Mouse (Mus musculus) intestine, embryonic 16.5 days (tissue): ENCODE measurements around the gene Rdh16f2. TPM values are rescaled to one million over a fixed set of nuclear protein-coding genes. Genes with fewer than 3 reads are reported as not detected.
"Not testable (repeated sequence)": the region's sequence is repeated elsewhere in the genome, so short reads cannot be mapped to it uniquely, and the experiment has no call there.

Experiments used
- ATAC-seq: fragments of 200-750 bp; cut with Nextera tagmentation; 2 replicates; pipeline ENCODE4 v1.8.0; 2017; ENCODE audit warnings: moderate TSS enrichment, moderate library complexity
- H3K27ac ChIP-seq: fragments of 300-500 bp; sonication (generic); 2 replicates; pipeline ENCODE4 v1.5.1; 2014; ENCODE audit warnings: mild to moderate bottlenecking, low read length
- H3K27me3 ChIP-seq: fragments of 300-500 bp; sonication (generic); replicated peaks from 2 replicates; pipeline ENCODE4 v1.6.1; 2014; ENCODE audit warnings: low read length, control low read depth, mixed read lengths; ENCODE audit not compliant: control insufficient read depth, insufficient read depth
- H3K36me3 ChIP-seq: fragments of 300-500 bp; sonication (generic); 2 replicates; pipeline ENCODE4 v1.6.1; 2014; ENCODE audit warnings: low read length, control low read depth; ENCODE audit not compliant: control insufficient read depth, insufficient read depth
- H3K4me1 ChIP-seq: fragments of 300-500 bp; sonication (generic); 2 replicates; pipeline ENCODE4 v1.6.1; 2014; ENCODE audit warnings: low read length, control low read depth, mixed read lengths; ENCODE audit not compliant: control insufficient read depth, insufficient read depth
- H3K4me2 ChIP-seq: fragments of 300-500 bp; sonication (generic); 2 replicates; pipeline ENCODE4 v1.6.1; 2014; ENCODE audit warnings: low read depth, low read length, control low read depth
- H3K4me3 ChIP-seq: fragments of 300-500 bp; sonication (generic); 2 replicates; pipeline ENCODE4 v1.5.1; 2014; ENCODE audit warnings: mild to moderate bottlenecking, low read length
- H3K9ac ChIP-seq: fragments of 300-500 bp; sonication (generic); 2 replicates; pipeline ENCODE4 v1.6.1; 2014; ENCODE audit warnings: low read depth, low read length
- H3K9me3 ChIP-seq: fragments of 300-500 bp; sonication (generic); 2 replicates; pipeline ENCODE4 v1.6.1; 2016; ENCODE audit warnings: low read length, control low read depth; ENCODE audit not compliant: control insufficient read depth
- WGBS: fragments of 180-500 bp; shearing (Covaris S2); extraction: QIAGEN DNeasy Blood & Tissue Kit; methylation state at CpG from one replicate; pipeline ENCODE4 v1.1.7; 2014; 5-methylcytosine and 5-hydroxymethylcytosine counted together
- polyA plus RNA-seq: library from polyadenylated mRNA; unstranded; fragments of >200 nt; fragmentation: Nextera tagmentation; extraction: Ambion mirVana; gene quantifications from 2 replicates; pipeline ENCODE4 v1.2.1, GENCODE M21; 2015

The Rdh16f2 gene
- polyA plus RNA-seq, 1 experiment from 2014 or later, result 0.27 TPM

GRCm38 (mm10) chr10:127899783-127900182, 33.5 kb downstream of the Rdh16f2 start:
- Histone ChIP-seq H3K9me3 (no peaks in the 10 kb centered on the region), H3K4me3 (no peak overlapping the region), H3K4me1 (peaks cover 21% of the 10 kb centered on the region), H3K36me3 (no peaks in the 10 kb centered on the region), H3K27ac (peak overlapping the region; percentile 57), H3K27me3 (no peaks in the 10 kb centered on the region), H3K4me2 (no peak overlapping the region), H3K9ac (no peak overlapping the region)
- peak; percentile 93 for ATAC-seq
- WGBS, result 52% methylated on average over 5 of the region's 5 CpGs

- Histone ChIP-seq H3K9ac (no peak overlapping the region), H3K27ac (no peak overlapping the region), H3K36me3 (no peaks in the 10 kb centered on the region), H3K9me3 (no peaks in the 10 kb centered on the region), H3K4me3 (no peak overlapping the region), H3K27me3 (no peaks in the 10 kb centered on the region), H3K4me1 (peaks cover 22% of the 10 kb centered on the region), H3K4me2 (no peak overlapping the region)
- no peak for ATAC-seq
- WGBS, result 70% methylated on average over 4 of the region's 4 CpGs
Measured at GRCm38 (mm10) chr10:127901751-127902150, 35.5 kb downstream of the Rdh16f2 start.

GRCm38 (mm10) chr10:127903116-127903515, 36.8 kb downstream of the Rdh16f2 start:
- peaks cover 12% of the 10 kb centered on the region; the same call in 1 of the 2 replicates for H3K4me1 ChIP-seq
- H3K27me3 ChIP-seq, result no peaks in the 10 kb centered on the region
- ATAC-seq, result no peak
- no peaks in the 10 kb centered on the region for H3K9me3 ChIP-seq
- H3K27ac ChIP-seq, result no peak overlapping the region
- no peak overlapping the region for H3K9ac ChIP-seq
- H3K4me2 ChIP-seq, result no peak overlapping the region
- H3K4me3 ChIP-seq, result no peak overlapping the region
- no peaks in the 10 kb centered on the region for H3K36me3 ChIP-seq
- WGBS, result 62% methylated on average over 1 of the region's 1 CpGs

DNA sequence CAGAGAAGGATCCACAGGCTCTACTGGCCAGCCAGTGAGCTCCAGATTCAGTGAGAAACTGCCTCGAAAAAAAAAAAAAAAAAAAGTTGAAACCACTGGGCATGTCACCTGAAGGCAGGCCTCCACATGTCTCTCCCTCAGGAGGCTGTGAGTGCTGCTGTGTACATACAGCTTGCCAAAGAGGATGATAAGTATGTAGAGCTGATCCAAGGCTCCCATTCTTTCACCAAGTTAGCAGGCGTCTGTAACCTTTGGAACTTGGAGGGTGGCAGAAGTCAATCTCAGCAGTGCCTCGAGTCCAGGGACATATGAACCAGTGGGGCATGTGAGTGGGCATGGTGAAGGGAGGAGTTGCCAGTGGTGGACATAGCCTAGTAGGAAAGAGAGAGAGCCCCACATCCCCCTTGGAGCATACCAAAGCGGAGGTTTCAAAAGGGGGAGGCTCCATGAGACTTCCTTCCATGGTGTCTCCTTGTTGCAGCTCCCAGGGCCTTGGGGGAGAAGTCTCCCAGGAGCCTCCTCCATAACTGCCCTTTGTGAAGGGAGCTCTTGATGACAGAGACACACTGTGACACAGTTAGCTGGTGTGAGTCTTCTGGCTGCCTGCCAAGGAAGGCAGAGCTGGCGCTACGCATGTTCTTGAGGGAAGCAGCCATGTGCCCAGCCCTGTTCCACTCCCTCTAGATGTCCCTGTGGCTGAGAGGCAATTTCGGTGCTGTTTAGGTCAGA, 38.6 kb downstream of the Rdh16f2 start:
- 52% methylated on average over 7 of the region's 7 CpGs for WGBS
- H3K4me3 ChIP-seq, result no peak overlapping the region
- H3K27me3 ChIP-seq, result no peaks in the 10 kb centered on the region
- no peak overlapping the region for H3K4me2 ChIP-seq
- H3K9me3 ChIP-seq, result no peaks in the 10 kb centered on the region
- peak; percentile 88 for ATAC-seq
- H3K27ac ChIP-seq, result peak overlapping the region; percentile 40
- H3K36me3 ChIP-seq, result no peaks in the 10 kb centered on the region
- H3K9ac ChIP-seq, result no peak overlapping the region
- peaks cover 11% of the 10 kb centered on the region; the same call in 1 of the 2 replicates for H3K4me1 ChIP-seq

GRCm38 (mm10) chr10:127906138-127906537, 39.9 kb downstream of the Rdh16f2 start:
- Histone ChIP-seq H3K4me1 (peaks cover 7% of the 10 kb centered on the region; the same call in 1 of the 2 replicates), H3K4me3 (no peak overlapping the region), H3K27me3 (no peaks in the 10 kb centered on the region), H3K9ac (no peak overlapping the region), H3K36me3 (no peaks in the 10 kb centered on the region), H3K4me2 (no peak overlapping the region), H3K27ac (no peak overlapping the region), H3K9me3 (no peaks in the 10 kb centered on the region)
- ATAC-seq, result no peak
- WGBS, result 81% methylated on average over 2 of the region's 2 CpGs

DNA sequence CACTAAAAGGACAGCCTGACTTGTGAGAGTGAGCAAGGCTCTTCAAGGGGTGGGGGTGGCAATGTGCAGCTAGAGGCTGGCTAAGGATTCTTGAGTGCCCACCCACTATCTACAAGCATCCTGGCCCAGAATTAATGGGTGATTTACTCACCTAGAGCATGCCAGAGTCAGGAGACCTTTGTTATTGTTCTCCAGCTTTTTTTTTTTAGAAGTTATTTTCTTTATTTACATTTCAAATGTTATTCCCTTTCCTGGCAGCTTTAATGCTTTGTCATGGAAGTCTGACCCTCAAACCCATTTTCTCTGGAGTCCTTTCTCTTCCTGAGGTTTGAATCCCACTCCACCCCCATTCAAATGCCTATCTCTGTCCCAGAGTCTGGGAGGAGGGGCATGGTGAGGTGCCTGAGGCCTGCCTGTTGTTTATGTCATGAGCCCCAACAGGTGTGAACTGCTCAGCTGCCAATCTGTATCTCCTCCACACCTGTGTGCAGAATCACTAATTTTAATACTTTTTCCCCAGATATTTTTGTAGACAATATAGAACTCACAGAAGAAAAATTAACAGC, 41.2 kb downstream of the Rdh16f2 start:
- H3K27ac ChIP-seq, result no peak overlapping the region
- no peak overlapping the region for H3K4me2 ChIP-seq
- H3K9ac ChIP-seq, result no peak overlapping the region
- no peaks in the 10 kb centered on the region for H3K9me3 ChIP-seq
- no peak for ATAC-seq
- H3K36me3 ChIP-seq, result no peaks in the 10 kb centered on the region
- peaks cover 7% of the 10 kb centered on the region; the same call in 1 of the 2 replicates for H3K4me1 ChIP-seq
- H3K27me3 ChIP-seq, result no peaks in the 10 kb centered on the region
- H3K4me3 ChIP-seq, result no peak overlapping the region

DNA sequence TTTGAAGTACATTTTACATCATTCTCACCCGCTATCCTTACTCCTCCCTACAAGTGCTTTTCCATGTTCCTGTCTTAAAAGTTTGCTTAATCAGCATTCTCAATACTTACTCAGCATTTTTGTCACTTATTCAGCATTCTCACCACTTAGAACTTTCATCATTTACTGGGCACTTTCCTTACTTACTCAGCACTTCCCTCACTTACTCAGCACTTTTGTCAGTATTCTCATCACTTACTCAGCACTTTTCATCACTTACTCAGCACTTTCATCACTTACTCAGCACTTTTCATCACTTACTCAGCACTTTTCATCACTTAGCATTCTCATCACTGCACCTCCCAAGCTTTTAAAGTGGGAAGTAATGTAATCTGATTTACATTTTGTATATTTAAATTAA, 49.3 kb downstream of the Rdh16f2 start:
- no peak overlapping the region for H3K27ac ChIP-seq
- no peaks in the 10 kb centered on the region for H3K9me3 ChIP-seq
- WGBS, result 92% methylated on average over 1 of the region's 1 CpGs
- H3K4me2 ChIP-seq, result no peak overlapping the region
- H3K9ac ChIP-seq, result no peak overlapping the region
- H3K27me3 ChIP-seq, result no peaks in the 10 kb centered on the region
- no peaks in the 10 kb centered on the region for H3K4me1 ChIP-seq
- no peaks in the 10 kb centered on the region for H3K36me3 ChIP-seq
- no peak for ATAC-seq
- H3K4me3 ChIP-seq, result no peak overlapping the region

GRCm38 (mm10) chr10:127917183-127917582, 50.9 kb downstream of the Rdh16f2 start:
- H3K27ac ChIP-seq, H3K4me1 ChIP-seq, H3K9me3 ChIP-seq, H3K4me3 ChIP-seq, H3K9ac ChIP-seq, ATAC-seq, H3K36me3 ChIP-seq, H3K27me3 ChIP-seq, H3K4me2 ChIP-seq: not testable (repeated sequence)
- WGBS, result 84% methylated on average over 3 of the region's 3 CpGs

- Histone ChIP-seq H3K4me1 (no peaks in the 10 kb centered on the region), H3K27ac (no peak overlapping the region), H3K4me3 (no peak overlapping the region), H3K36me3 (no peaks in the 10 kb centered on the region), H3K27me3 (no peaks in the 10 kb centered on the region), H3K9ac (no peak overlapping the region), H3K4me2 (no peak overlapping the region), H3K9me3 (no peaks in the 10 kb centered on the region)
- 95% methylated on average over 5 of the region's 5 CpGs for WGBS
- no peak for ATAC-seq
Measured at GRCm38 (mm10) chr10:127917651-127918050, 51.4 kb downstream of the Rdh16f2 start.
